Mouse (Mus musculus) neural tube, embryonic 12.5 days (tissue): Measurements from ENCODE around the gene Rabgap1l. TPM values are rescaled to one million over a fixed set of nuclear protein-coding genes. Genes with fewer than 3 reads are reported as not detected.
"Not testable (repeated sequence)": the region's sequence is repeated elsewhere in the genome, so short reads cannot be mapped to it uniquely, and the experiment has no call there.

Experiments
- ATAC-seq: fragments of 200-750 bp; cut with Nextera tagmentation; 2 replicates; pipeline ENCODE4 v1.8.0; 2017; ENCODE audit warnings: low read depth, mild to moderate bottlenecking, moderate TSS enrichment, moderate library complexity; ENCODE audit not compliant: low FRiP score
- H3K27ac ChIP-seq: fragments of 300-500 bp; sonication (generic); 2 replicates; pipeline ENCODE4 v1.5.1; 2016
- H3K27me3 ChIP-seq: fragments of 300-500 bp; sonication (generic); replicated peaks from 2 replicates; pipeline ENCODE4 v1.6.1; 2016; ENCODE audit warnings: mild to moderate bottlenecking
- H3K36me3 ChIP-seq: fragments of 300-500 bp; sonication (generic); 2 replicates; pipeline ENCODE4 v1.6.1; 2016; ENCODE audit warnings: mild to moderate bottlenecking
- H3K4me1 ChIP-seq: fragments of 300-500 bp; sonication (generic); 2 replicates; pipeline ENCODE4 v1.6.1; 2016
- H3K4me2 ChIP-seq: fragments of 300-500 bp; sonication (generic); replicated peaks from 2 replicates; pipeline ENCODE4 v1.6.1; 2016; ENCODE audit warnings: mild to moderate bottlenecking
- H3K4me3 ChIP-seq: fragments of 300-500 bp; sonication (generic); 2 replicates; pipeline ENCODE4 v1.5.1; 2016
- H3K9ac ChIP-seq: fragments of 300-500 bp; sonication (generic); 2 replicates; pipeline ENCODE4 v1.6.1; 2016; ENCODE audit warnings: mild to moderate bottlenecking
- H3K9me3 ChIP-seq: fragments of 300-500 bp; sonication (generic); 2 replicates; pipeline ENCODE4 v1.6.1; 2016; ENCODE audit warnings: mild to moderate bottlenecking
- WGBS: fragments of 180-500 bp; shearing (Covaris S2); methylation state at CpG from one replicate; pipeline ENCODE4 v1.1.7; 2016; 5-methylcytosine and 5-hydroxymethylcytosine counted together
- polyA plus RNA-seq: library from polyadenylated mRNA; unstranded; fragments of >200 nt; fragmentation: Nextera tagmentation; extraction: Ambion mirVana; gene quantifications from 2 replicates; pipeline ENCODE4 v1.2.1, GENCODE M21; 2016

Gene Rabgap1l
- polyA plus RNA-seq, 1 experiment from 2014 or later = 16.2 TPM

DNA sequence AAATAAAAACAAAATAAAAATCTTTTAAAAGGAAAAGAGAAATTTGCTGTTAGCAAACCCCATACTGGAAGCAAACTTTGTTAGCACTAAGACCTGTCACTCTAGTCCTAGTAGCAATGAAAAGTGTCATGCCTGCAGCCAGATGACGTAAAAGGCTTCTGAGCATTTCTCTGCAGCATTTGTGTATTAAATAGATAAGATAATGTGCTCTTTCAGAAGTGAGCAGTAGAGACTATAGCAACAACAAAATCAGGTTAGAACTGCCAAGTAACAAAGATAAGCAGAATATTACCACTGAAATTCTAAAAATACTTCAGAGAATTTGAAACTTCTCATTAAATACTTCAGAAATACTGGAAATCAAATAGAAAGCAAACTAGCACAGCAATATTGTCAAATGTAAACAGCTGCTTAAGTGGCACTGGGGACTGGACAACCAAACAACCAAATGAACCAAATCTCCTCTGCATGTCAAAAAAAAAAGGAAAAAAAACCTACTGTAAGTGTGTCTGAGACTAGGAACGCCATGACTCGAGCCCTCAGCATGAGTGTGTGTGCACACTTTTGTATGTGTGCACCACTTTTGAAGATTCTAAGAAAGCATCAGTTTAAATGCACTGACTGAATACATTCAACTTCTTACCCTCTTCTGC, 111.5 kb downstream of the Rabgap1l start:
- no peak overlapping the region for H3K9ac ChIP-seq
- no peak overlapping the region for H3K4me2 ChIP-seq
- no peaks in the 10 kb centered on the region for H3K27me3 ChIP-seq
- H3K36me3 ChIP-seq = no peaks in the 10 kb centered on the region
- H3K9me3 ChIP-seq = no peaks in the 10 kb centered on the region
- ATAC-seq = no peak
- H3K27ac ChIP-seq = no peak overlapping the region
- no peak overlapping the region for H3K4me3 ChIP-seq
- 95% methylated on average over 3 of the region's 3 CpGs for WGBS
- no peaks in the 10 kb centered on the region for H3K4me1 ChIP-seq

GRCm38 (mm10) chr1:160674763-160675162, 118.2 kb downstream of the Rabgap1l start:
- 89% methylated on average over 2 of the region's 2 CpGs for WGBS
- no peak overlapping the region for H3K4me2 ChIP-seq
- no peak overlapping the region for H3K9ac ChIP-seq
- no peaks in the 10 kb centered on the region for H3K36me3 ChIP-seq
- no peak overlapping the region for H3K4me3 ChIP-seq
- no peaks in the 10 kb centered on the region for H3K27me3 ChIP-seq
- no peaks in the 10 kb centered on the region for H3K4me1 ChIP-seq
- H3K9me3 ChIP-seq = no peaks in the 10 kb centered on the region
- no peak overlapping the region for H3K27ac ChIP-seq
- ATAC-seq = no peak

DNA sequence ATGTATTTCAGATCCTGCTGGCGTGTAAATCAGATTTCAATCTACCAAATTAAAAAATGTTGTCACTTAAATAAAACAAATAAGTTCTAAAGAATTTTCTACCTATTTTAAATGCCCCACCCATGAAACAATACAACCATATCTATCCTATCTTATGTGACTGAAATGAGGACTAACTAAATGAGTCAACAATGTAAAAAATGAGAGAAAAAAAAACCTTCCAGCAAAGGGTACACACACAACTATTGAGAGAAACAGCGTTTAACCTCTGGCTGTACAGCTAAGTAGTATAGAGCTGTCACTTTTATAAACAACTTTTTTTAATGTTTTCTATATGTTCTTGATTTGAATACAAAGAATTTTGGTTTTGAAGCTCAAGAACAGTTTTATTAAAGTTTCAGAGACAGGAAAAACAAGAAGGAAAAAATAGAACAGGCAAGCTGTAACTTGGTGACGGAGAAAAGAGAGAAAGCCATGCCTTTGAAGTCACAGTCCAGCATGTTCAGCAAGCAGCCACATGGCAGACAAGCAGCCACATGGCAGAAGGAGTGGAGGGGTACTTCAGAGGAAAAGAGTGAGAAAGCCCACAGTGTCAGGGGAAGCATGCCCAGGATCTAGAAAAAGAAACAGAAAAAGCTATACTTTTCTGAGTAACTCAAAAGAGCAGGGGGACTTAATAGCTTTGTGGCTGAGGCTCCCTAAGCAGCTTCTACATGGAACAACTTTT, 120.8 kb downstream of the Rabgap1l start:
- Histone ChIP-seq H3K9ac (no peak overlapping the region), H3K4me2 (no peak overlapping the region), H3K9me3 (no peaks in the 10 kb centered on the region), H3K4me1 (no peaks in the 10 kb centered on the region), H3K27me3 (no peaks in the 10 kb centered on the region), H3K36me3 (no peaks in the 10 kb centered on the region), H3K27ac (no peak overlapping the region), H3K4me3 (no peak overlapping the region)
- WGBS = 80% methylated on average over 3 of the region's 3 CpGs
- ATAC-seq = no peak

DNA sequence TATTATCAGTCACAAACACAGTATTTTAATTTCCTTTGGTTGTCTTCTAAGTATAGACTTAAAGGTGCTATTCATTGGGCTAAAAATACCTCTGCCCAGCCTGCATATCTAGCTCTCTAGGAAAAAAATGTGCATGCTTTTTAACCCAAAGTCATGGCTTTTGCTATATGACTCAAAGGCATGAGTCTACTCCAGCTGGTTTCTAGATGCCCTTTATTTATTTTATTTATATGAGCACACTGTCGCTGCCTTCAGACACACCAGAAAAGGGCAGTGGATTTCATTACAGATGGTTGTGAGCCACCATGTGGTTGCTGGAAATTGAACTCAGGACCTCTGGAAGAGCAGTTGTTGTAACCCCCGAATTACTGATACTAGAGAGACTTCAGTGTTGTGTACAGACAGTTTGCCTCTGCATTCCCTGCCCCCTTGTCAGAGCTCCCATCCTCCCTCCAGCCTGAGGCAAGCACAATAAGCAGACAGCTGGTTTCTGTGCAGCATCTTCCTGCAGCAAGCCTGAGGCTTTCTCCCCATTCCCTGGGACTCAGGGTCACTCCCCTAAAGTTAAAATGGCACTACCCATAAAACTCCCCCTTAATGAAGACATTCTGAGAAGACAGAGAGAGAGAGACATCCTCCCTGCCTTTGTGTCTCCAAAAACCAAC, 137.1 kb downstream of the Rabgap1l start:
- no peak overlapping the region for H3K4me3 ChIP-seq
- 54% methylated on average over 2 of the region's 2 CpGs for WGBS
- H3K9ac ChIP-seq = no peak overlapping the region
- no peak overlapping the region for H3K4me2 ChIP-seq
- H3K4me1 ChIP-seq = no peaks in the 10 kb centered on the region
- no peaks in the 10 kb centered on the region for H3K36me3 ChIP-seq
- H3K27me3 ChIP-seq = no peaks in the 10 kb centered on the region
- H3K9me3 ChIP-seq = no peaks in the 10 kb centered on the region
- ATAC-seq = no peak
- no peak overlapping the region for H3K27ac ChIP-seq

DNA sequence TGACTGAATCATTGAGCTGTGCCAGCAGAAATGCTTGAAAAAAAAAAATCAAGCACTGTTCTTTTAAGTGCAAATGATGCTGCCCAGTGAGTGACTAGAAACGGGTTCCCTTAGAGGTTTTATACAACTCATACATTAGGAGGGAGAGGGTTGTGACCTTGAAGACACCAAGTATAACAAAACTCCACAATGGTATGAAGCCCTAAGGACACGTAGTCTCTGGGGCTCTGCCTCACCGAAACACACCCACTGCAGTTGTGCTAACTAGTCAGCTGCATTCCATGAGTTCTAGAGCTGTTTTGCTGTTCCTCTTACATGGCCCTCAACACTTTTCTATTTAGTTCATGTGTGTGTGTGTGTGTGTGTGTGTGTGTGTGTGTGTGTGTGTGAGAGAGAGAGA, 141.3 kb downstream of the Rabgap1l start:
- H3K4me1 ChIP-seq = no peaks in the 10 kb centered on the region
- no peak overlapping the region for H3K9ac ChIP-seq
- WGBS = 43% methylated on average over 3 of the region's 3 CpGs
- H3K27me3 ChIP-seq = no peaks in the 10 kb centered on the region
- H3K36me3 ChIP-seq = no peaks in the 10 kb centered on the region
- no peak overlapping the region for H3K4me2 ChIP-seq
- no peak overlapping the region for H3K4me3 ChIP-seq
- H3K9me3 ChIP-seq = no peaks in the 10 kb centered on the region
- ATAC-seq = no peak
- H3K27ac ChIP-seq = no peak overlapping the region

- H3K9ac ChIP-seq = no peak overlapping the region
- no peak for ATAC-seq
- no peak overlapping the region for H3K4me3 ChIP-seq
- no peak overlapping the region for H3K4me2 ChIP-seq
- no peaks in the 10 kb centered on the region for H3K4me1 ChIP-seq
- H3K36me3 ChIP-seq = no peaks in the 10 kb centered on the region
- WGBS = 94% methylated on average over 3 of the region's 3 CpGs
- H3K27ac ChIP-seq = no peak overlapping the region
- H3K9me3 ChIP-seq = no peaks in the 10 kb centered on the region
- no peaks in the 10 kb centered on the region for H3K27me3 ChIP-seq
These were observed 147.6 kb downstream of the Rabgap1l start for GRCm38 (mm10) chr1:160645416-160645815.

GRCm38 (mm10) chr1:160628213-160628932, 164.6 kb downstream of the Rabgap1l start:
- ATAC-seq = no peak
- no peaks in the 10 kb centered on the region for H3K4me1 ChIP-seq
- H3K27me3 ChIP-seq = no peaks in the 10 kb centered on the region
- no peak overlapping the region for H3K9ac ChIP-seq
- 90% methylated on average over 12 of the region's 12 CpGs for WGBS
- no peak overlapping the region for H3K27ac ChIP-seq
- no peak overlapping the region for H3K4me2 ChIP-seq
- no peaks in the 10 kb centered on the region for H3K9me3 ChIP-seq
- H3K36me3 ChIP-seq = no peaks in the 10 kb centered on the region
- no peak overlapping the region for H3K4me3 ChIP-seq

DNA sequence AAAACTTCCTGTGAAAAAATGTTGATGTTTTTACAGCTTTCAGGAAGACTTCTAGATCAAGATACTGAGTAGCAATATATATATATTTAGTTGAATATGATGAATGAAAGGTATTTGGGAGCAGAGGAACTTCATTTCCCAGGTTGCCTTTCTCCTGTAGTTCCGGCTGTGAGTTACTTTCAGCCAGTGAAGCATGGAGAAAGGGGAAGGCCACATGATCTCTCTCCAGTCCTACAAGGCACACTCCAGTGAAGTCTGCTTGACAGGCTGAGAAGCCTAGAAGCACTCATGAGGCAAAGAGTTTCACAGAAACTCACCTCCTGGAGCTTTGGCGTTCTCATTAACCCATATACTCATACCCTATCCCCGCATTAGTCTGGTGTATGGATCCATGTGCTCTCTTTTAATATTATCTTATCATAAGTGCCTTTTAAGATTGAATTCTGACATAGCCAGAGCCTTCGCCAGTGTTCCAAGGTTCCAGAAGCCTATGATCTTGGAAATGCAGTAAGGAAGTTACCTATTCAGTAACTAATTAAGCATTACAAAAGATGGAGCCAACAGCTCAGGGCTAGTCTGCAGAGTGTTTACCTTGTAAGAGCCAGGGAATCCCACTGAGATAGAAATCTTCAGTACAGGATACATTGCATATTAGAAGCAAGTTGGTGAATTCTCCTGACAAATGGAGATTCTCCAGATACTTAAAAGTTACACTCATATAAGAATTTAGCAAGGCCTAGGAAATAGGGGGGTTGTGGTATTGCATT, 168.5 kb downstream of the Rabgap1l start:
- H3K36me3 ChIP-seq, ATAC-seq, H3K9me3 ChIP-seq, H3K4me3 ChIP-seq, H3K9ac ChIP-seq, H3K4me2 ChIP-seq, H3K4me1 ChIP-seq, H3K27ac ChIP-seq, H3K27me3 ChIP-seq: not testable (repeated sequence)
- WGBS = 73% methylated on average over 4 of the region's 4 CpGs

GRCm38 (mm10) chr1:160618201-160618600, 174.8 kb downstream of the Rabgap1l start:
- Histone ChIP-seq H3K9me3 (no peaks in the 10 kb centered on the region), H3K36me3 (no peaks in the 10 kb centered on the region), H3K4me3 (no peak overlapping the region), H3K4me2 (no peak overlapping the region), H3K27me3 (no peaks in the 10 kb centered on the region), H3K4me1 (no peaks in the 10 kb centered on the region), H3K27ac (no peak overlapping the region), H3K9ac (no peak overlapping the region)
- WGBS = 61% methylated on average over 2 of the region's 2 CpGs
- no peak for ATAC-seq

DNA sequence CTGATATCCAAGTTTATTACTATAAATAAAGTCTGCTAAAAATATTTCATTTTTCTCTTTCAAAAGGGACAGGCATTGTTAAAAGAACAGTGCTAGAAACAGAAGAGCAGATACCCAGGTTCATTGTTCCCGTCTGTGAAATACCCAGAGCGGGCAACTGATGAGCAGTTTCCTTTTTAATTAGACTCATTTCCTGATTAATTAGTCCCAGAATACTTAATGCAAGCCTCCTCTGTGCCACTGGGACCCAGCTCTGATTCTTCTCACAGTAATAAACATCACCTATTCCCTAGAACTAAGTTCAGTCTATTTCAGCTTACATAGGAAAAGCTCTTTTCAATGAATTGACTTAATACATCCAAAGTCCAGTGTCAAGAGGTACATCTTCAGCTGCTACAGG, 186.6 kb downstream of the Rabgap1l start:
- Histone ChIP-seq H3K4me3 (no peak overlapping the region), H3K27ac (no peak overlapping the region), H3K4me2 (no peak overlapping the region), H3K9me3 (no peaks in the 10 kb centered on the region), H3K27me3 (no peaks in the 10 kb centered on the region), H3K9ac (no peak overlapping the region), H3K36me3 (no peaks in the 10 kb centered on the region), H3K4me1 (no peaks in the 10 kb centered on the region)
- WGBS = 68% methylated on average over 2 of the region's 2 CpGs
- ATAC-seq = no peak

GRCm38 (mm10) chr1:160603312-160603711, 189.7 kb downstream of the Rabgap1l start:
- H3K4me2 ChIP-seq, H3K9me3 ChIP-seq, H3K4me3 ChIP-seq, ATAC-seq, H3K4me1 ChIP-seq, H3K27me3 ChIP-seq, H3K27ac ChIP-seq, H3K36me3 ChIP-seq, H3K9ac ChIP-seq: not testable (repeated sequence)

DNA sequence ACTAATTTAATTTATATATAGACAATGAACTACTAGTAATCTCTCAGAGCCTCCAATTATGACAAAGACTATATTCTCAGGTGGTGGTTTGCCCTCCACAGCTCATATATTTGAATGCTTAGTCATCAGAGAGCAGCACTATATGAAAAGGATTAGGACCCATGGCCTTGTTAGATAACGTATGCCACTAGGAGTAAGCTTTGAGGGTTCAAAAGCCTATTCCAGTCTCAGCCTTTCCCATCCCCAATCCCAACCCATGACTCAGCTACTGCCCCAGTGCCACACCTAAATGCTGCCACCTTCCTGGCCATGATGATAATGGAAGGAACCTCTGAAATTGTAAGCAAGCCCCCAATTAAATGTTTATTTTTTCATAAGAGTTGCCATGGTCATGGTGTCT, 195.6 kb downstream of the Rabgap1l start:
- no peak for ATAC-seq
- no peak overlapping the region for H3K9ac ChIP-seq
- H3K4me3 ChIP-seq = no peak overlapping the region
- H3K27ac ChIP-seq = no peak overlapping the region
- H3K4me1 ChIP-seq = no peaks in the 10 kb centered on the region
- 90% methylated on average over 1 of the region's 1 CpGs for WGBS
- H3K36me3 ChIP-seq = no peaks in the 10 kb centered on the region
- no peak overlapping the region for H3K4me2 ChIP-seq
- no peaks in the 10 kb centered on the region for H3K9me3 ChIP-seq
- H3K27me3 ChIP-seq = no peaks in the 10 kb centered on the region
